In genomic region chrX:75875566-75875965, GRCm38 (mm10) we compare ENCODE assay signal across 8 mouse cellular contexts. TPM values are rescaled to one million over a fixed set of nuclear protein-coding genes. Genes with fewer than 3 reads are reported as not detected.
DNase-seq lines count a peak whose midpoint lies in the region; ATAC-seq and TF ChIP-seq lines count a peak whose summit lies in the region.

No protein-coding gene starts in this region.

- no peak for ATAC-seq in embryonic facial prominence, embryonic 15.5 days (ENCODE audit: insufficient number of reproducible peaks, low FRiP score, low TSS enrichment, low read depth)
- ATAC-seq in neural tube, embryonic 12.5 days (ENCODE audit: low FRiP score, low read depth), result no peak
- no peak for ATAC-seq in megakaryocyte progenitor cell, adult 5-6 weeks (replicated peaks; ENCODE audit: poor library complexity)

- H3K4me1 ChIP-seq in liver, adult 2 months (ENCODE audit: control insufficient read depth, insufficient read depth, low read length), result peaks cover 9% of the 10 kb centered on the region
- no peaks in the 10 kb centered on the region for H3K4me1 ChIP-seq in embryonic facial prominence, embryonic 15.5 days
- H3K4me1 ChIP-seq in neural tube, embryonic 12.5 days, result no peaks in the 10 kb centered on the region

- no peaks in the 10 kb centered on the region for H3K79me2 ChIP-seq in liver, adult 2 months (ENCODE audit: control insufficient read depth, insufficient read depth, low read length)

- no peak overlapping the region for H3K9ac ChIP-seq in liver, adult 2 months (ENCODE audit: low read depth, low read length)
- no peak overlapping the region for H3K9ac ChIP-seq in embryonic facial prominence, embryonic 15.5 days
- H3K9ac ChIP-seq in neural tube, embryonic 12.5 days, result no peak overlapping the region

- no peak for TF ChIP-seq POLR2A in liver, adult 2 months (IDR thresholded peaks at IDR 0.05; ENCODE audit: extremely low read depth, insufficient read depth, low read length)

- H3K4me2 ChIP-seq in embryonic facial prominence, embryonic 15.5 days (replicated peaks), result peak overlapping the region; percentile 45
- H3K4me2 ChIP-seq in neural tube, embryonic 12.5 days (replicated peaks), result peak overlapping the region; percentile 64

- H3K27me3 ChIP-seq in liver, adult 2 months (ENCODE audit: control insufficient read depth, insufficient read depth, low read length), result no peaks in the 10 kb centered on the region
- peaks cover 4% of the 10 kb centered on the region; the same call in 1 of the 2 replicates for H3K27me3 ChIP-seq in embryonic facial prominence, embryonic 15.5 days
- H3K27me3 ChIP-seq in neural tube, embryonic 12.5 days (replicated peaks), result no peaks in the 10 kb centered on the region

- peak overlapping the region; percentile 69; the same call in 1 of the 2 replicates for H3K4me3 ChIP-seq in liver, adult 2 months (ENCODE audit: insufficient read depth, low read depth, low read length)
- H3K4me3 ChIP-seq in embryonic facial prominence, embryonic 15.5 days (replicated peaks), result peak overlapping the region; percentile 53
- peak overlapping the region; percentile 42; the same call in 1 of the 2 replicates for H3K4me3 ChIP-seq in neural tube, embryonic 12.5 days

- WGBS in liver, adult 2 months, result 2% methylated on average over 5 of the region's 5 CpGs
- WGBS in embryonic facial prominence, embryonic 15.5 days, result 23% methylated on average over 5 of the region's 5 CpGs
- 22% methylated on average over 5 of the region's 5 CpGs for WGBS in neural tube, embryonic 12.5 days

- H3K36me3 ChIP-seq in liver, adult 2 months (ENCODE audit: control insufficient read depth, insufficient read depth, low read length), result no peaks in the 10 kb centered on the region
- no peaks in the 10 kb centered on the region for H3K36me3 ChIP-seq in embryonic facial prominence, embryonic 15.5 days
- H3K36me3 ChIP-seq in neural tube, embryonic 12.5 days, result no peaks in the 10 kb centered on the region

- H3K27ac ChIP-seq in liver, adult 2 months (replicated peaks; ENCODE audit: insufficient read depth, low read depth, low read length), result peak overlapping the region; percentile 13; the same call in 1 of the 2 replicates
- H3K27ac ChIP-seq in embryonic facial prominence, embryonic 15.5 days (replicated peaks), result no peak overlapping the region
- no peak overlapping the region for H3K27ac ChIP-seq in neural tube, embryonic 12.5 days

- no peaks in the 10 kb centered on the region for H3K9me3 ChIP-seq in embryonic facial prominence, embryonic 15.5 days (replicated peaks)
- H3K9me3 ChIP-seq in neural tube, embryonic 12.5 days, result no peaks in the 10 kb centered on the region

- TF ChIP-seq CTCF in liver, adult 2 months (IDR thresholded peaks at IDR 0.05; ENCODE audit: low read depth, low read length), result no peak

- DNase-seq in liver, adult 2 months (ENCODE audit: extremely low read depth, low read depth, low spot score), result peak; percentile 88
- no peak for DNase-seq in liver
- peak; percentile 0 for DNase-seq in kidney, postnatal 14 days
- DNase-seq in left cerebral cortex, adult 8-10 months (ENCODE audit: low spot score in 2 of 2), result no peak
- DNase-seq in spleen, adult 18-20 months, result no peak

RNA-seq across cellular contexts. Expression of gene Pls3, which starts 0.6 kb away (rescaled TPM):
- total RNA-seq in liver, adult 2 months (2014; rRNA removed), result 64.2 and 77.7 TPM in 2 replicates
- 10.6 and 15.8 TPM in 2 replicates for polyA plus RNA-seq in liver, adult 2 months (2012; rRNA removed)
- polyA plus RNA-seq in embryonic facial prominence, embryonic 15.5 days (2015; fragmentation: Nextera tagmentation; extraction: Ambion mirVana), result 117 and 118 TPM in 2 replicates
- 65.8 and 69.3 TPM in 2 replicates for polyA plus RNA-seq in neural tube, embryonic 12.5 days (2016; fragmentation: Nextera tagmentation; extraction: Ambion mirVana)
- 100 to 1,000 TPM; 113 to 130 (median 127) TPM for total RNA-seq in left cerebral cortex, adult 8-10 months (2022)
- 3.4 and 4.3 TPM in 2 replicates for total RNA-seq in megakaryocyte progenitor cell, adult 5-6 weeks (2015)
- 2.4 and 2.8 TPM in 2 replicates for total RNA-seq in megakaryocyte progenitor cell, adult 5-6 weeks (2017)

Comparison
In these comparisons a context has a peak if more than half of its experiments do, and no peak if none do; other contexts are left out.
1. DNase-seq: peak in liver, adult 2 months (single experiment) and kidney, postnatal 14 days (single experiment); none in liver (single experiment), left cerebral cortex, adult 8-10 months (0 of 2) and spleen, adult 18-20 months (0 of 2).
2. RNA of gene Pls3, which starts 0.6 kb away (total RNA-seq): 113 to 130 TPM in left cerebral cortex, adult 8-10 months and 64.2 to 77.7 TPM in liver, adult 2 months; 2.4 to 4.3 TPM in megakaryocyte progenitor cell, adult 5-6 weeks; every median in the first group is over 10 times any median in the second.
3. Peak in every context shown above with its lines, with median percentiles within 50 percentile points of each other: H3K4me3 ChIP-seq.